Mouse (Mus musculus) 3T3-L1 (cell line): Measurements from ENCODE around the gene Jup.

Experiments used
- DNase-seq: peaks from one replicate; pipeline ENCODE4 v3.0.0-alpha.2; 2015; ENCODE audit warnings: low read depth, low spot score

The Jup gene

DNA sequence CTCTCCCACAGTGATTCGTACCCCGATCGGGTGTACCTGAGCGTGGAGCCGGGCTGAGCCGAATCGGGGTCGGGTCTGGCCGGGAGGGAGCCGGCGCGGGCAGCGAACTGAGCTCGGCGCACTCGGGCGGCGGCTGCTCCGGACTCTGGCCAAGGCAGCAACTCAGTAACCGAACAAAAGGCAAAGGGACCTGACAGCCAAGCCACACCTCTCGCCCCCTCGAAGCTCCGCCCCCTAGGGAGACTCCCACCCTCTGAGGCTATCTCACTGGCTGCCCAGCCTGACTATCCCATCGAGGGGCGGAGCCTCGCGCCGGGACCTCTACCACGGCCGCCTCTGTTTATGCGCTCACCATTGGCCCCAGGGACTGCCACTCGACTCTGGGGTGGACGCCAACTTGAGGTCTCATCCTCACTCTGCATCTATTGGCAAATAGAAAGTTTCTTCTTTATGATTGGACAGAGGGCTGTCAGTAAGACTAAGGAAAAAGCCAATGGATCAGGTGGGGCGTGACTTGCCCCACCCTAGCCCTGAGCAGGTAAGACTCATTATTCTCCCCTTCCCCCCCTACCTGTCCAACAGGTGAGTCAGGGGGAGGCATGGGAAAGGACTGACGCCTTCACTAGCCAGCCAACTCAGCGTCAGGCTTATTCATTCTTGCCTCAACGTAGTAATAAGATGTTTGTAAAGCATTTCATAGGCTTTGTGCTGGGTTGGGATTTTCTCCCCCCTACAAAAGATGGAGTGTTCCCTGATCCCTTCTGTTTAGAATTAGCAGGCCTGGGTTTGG is at the start of gene Jup:
Gene Jup, minus strand, starts transcription at position 164 of the 790 bp plus-strand sequence.
- DNase-seq: peak; percentile 99

DNA sequence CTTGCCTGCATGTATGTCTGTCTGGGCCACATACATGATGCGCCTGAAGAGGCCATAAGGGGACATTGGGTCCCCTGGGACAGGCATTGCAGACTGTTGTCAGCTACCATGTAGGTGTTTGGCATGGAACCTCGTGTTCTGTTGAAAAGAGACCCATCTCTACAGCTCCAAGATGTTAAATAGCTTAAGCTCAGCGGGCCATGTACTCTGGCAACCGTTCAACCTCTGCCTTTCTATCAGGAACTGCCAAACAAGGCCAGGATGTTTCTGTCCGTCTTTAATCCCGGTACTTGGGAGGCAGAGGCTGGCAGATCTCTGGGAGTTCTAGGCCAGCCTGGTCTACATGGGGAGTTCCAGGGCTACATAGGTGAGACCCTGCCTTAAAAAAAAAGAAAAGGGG is 45.1 kb upstream of the Jup start:
- DNase-seq: no peak

DNA sequence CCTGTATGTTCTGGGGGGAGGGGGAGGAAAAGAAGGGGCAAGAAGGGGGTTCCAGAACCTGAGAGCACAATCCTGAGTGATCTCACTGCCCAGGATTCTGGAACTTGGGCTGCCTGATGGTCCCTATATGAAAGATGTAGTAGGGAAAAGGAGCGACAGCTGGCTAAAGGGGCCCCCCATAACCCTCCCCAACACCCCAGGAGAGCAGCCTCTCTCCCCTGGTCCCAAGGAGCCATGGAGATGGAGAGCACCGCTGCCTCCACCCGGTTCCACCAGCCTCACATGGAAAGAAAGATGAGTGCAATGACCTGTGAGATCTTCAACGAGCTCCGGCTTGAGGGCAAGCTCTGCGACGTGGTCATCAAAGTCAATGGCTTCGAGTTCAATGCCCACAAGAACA is 44.2 kb upstream of the Jup start, which contains the start of the genes Nt5c3b and Klhl10:
Gene Nt5c3b, minus strand, starts transcription at position 12 of the 400 bp plus-strand sequence.
Gene Klhl10, plus strand, starts transcription at position 121 of the 400 bp plus-strand sequence.
- DNase-seq: no peak

DNA sequence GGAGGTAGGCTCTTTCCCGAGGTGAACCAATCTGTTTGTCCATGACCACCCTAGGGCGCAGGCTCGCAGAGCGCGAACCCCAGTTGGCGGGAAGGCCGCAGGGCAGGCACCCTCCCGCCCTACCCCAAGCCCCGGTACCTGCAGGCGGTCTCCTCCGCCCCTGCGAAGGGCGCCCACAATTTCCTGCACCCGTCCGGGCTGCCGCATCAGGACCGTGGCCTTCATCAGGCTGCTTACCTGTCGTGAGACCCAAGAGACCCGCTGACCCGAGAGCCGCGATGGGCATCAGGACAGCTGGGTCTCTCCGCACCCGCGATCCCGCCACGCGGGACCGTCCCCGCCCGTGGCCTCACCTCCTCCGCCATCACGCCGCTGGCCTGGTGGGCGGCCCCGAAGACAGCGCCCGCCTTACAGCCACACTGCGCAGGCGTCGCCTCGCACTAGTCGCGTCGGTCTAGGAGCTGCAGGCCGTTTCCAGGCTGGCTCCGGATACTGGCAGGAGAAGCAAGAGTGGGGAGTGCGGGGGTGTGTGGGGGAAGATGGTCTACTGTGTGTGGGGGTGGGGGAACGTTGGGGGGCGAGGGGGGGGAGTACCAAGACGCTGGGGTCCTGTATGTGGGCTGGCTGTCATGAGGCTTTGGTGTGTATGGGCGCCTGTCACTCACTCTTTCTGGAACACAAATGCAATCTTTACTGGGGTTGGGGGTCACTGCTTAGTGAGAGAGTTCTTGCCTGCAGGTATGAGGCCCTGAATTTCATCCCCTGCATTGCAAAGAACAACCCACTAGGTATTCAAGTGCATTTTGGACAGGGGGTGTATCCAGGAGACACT is 43.3 kb upstream of the Jup start:
- peak; percentile 79 for DNase-seq

DNA sequence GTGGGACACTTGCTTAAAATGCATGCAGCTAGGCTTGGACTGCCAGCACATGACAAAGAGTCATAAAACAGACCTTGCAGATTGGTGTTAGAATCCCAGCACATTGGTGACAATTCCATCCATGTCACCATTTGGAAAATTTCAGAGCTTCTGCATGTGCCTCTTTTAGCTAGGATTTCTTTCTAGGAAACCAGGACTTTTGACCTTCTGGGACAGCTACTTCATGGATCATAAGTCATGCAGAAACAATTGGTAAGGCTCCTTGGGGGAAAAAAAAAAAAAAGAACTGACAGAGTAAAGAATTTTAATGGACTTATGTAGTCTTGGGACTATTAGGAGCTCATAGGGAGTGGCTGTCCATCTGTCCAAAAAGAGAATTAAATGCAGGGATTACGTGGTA is 40.3 kb upstream of the Jup start:
- DNase-seq: no peak

DNA sequence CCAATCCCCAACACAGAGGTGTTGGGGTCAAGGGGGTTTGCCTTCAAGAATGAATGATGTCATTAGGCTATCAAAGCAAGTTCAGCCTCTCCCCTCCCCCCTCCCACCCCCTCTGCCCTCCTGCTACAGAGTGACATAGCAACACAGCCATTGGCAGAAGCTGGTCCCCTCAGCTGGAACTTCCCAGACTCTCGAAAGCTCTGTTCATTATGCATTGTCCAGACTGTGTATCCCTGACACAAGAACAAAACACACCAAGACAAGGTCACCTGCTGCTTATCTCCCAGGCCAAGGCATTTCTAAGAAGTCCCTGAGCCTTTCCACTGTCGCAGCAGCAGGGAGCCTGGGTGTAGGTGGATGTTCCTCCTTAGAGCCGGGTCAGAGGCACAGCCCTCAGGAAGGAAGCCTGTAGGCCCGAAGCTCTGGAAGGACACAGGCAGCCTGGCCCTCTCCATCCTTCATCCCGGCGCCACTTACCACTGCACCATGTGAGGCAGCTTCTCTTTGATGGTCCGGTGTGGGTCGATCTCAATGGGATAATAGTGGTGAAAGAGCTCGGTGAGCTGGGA is 38.2 kb upstream of the Jup start:
- no peak for DNase-seq

DNA sequence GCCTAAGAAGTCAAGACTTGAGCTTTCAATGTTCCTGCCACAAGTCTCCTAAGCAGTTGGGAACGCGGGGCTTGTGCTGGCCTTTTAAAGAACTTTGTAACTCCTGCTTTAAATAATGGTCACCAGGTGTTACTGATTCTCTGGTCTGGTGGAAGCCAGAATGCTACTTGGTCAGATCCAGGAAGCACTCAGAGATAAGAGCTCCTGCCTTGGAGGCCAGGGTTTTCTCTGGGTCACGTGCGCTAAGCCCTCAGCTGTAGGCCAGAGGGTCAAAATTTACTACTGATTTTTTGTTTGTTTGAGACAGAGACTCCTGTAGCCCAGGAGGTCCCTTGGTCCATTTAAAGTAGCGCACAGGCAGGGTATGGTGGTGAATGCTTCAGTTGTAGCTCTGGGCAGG is 34.4 kb upstream of the Jup start:
- no peak for DNase-seq

DNA sequence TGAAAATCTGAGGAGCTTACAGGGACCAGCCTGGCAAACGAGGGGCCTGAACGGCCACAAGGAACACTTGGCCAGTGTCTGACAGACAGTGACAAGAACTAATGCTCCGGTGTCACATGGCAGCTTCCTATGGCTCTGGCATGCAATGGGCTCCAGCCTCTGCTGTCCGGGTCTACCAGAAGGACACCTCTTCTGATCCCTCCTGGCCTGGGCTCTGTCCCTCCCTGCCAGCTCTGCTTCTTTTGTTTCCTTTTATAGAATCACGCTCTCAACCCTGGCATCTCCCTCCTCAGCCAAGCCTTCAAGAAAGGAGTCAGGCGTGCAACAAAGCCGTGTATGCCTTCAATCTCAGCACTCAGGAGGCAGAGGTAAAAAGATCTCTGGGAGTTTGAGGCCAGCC is 32.5 kb upstream of the Jup start:
- no peak for DNase-seq

DNA sequence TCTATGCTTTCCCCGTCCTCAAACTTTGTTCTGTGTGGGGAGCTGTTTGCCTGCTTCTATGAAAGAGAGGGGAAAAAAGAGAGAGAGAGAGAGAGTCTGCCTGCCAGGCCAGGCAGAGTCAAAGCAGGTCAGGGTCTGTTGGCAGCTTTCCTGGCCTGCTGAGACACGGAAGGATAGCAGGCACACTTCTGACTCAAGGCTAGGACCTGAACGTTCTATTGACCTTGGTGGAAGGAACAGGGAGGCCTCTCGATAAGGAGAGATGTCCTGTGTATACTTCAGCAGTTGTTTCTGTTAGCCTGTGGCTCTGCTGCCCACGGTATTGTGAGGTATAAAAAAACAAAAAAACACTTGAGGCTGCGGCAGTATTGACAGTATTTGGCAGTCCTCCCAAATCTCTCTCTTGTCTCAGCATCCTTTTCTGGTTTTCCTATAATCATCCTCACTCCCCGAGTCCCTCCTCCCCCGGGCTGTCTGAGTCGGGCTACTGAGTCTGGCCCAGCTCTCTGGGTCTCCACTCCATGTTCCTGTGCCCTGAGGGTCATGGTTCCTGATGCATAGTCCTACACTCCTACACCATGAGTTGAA is 31.1 kb upstream of the Jup start:
- peak; percentile 20 for DNase-seq

DNA sequence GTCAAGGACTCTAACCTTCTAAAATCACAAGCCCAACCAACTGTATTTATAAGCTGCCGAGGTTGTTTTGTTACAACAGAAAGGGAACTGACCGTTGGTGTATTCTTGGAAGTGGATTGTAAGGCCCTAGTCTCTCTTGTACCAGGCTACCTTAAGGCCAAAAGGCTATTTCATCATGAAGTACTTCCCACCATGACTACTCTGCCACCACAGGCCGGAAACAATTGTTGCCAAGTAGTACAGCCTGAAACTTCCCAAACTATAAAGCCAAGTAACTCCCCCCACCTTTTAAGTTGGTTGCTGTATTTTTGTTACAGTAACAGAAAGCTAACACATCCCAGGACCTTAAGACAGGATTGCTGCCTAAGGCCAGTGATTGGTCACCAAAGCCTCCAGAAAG is 29.3 kb upstream of the Jup start:
- DNase-seq: no peak

DNA sequence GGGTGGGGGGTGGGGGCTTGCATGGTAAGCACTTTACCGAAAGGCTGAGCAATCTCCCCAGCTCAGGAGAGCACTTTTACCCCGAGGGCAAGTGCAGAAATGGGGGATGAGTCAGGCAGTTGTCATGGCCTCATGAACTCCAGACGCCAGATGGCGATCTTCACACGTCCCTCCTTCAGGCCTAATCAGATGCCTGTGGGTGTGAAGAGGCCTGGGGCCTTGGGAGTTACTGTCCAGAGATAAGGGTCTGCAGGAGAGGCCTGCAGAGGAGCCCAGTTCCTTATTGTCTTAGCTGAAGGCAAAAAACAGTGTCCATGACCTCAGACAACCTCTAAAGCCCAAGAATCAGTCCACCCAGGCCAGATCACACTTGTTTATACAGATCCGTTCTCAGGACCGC is 28.3 kb upstream of the Jup start:
- DNase-seq: peak; percentile 96

DNA sequence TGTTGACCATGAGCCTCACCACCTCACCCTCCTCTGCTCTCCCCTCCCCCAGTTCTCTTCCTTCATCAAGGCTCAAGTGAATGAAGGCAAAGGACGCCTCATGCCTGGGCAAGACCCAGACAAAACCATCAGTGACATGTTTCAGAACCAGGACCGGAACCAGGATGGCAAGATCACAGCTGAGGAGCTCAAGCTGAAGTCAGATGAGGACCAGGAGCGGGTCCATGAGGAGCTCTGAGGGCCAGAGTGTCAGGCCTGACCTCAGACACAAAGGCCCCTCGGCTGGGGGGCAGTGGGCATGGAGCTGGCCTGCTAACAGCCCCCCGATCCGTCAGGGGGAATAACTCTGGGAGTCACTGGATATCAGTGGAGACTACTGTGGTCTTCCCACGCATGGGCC is 26.3 kb upstream of the Jup start:
- no peak for DNase-seq

DNA sequence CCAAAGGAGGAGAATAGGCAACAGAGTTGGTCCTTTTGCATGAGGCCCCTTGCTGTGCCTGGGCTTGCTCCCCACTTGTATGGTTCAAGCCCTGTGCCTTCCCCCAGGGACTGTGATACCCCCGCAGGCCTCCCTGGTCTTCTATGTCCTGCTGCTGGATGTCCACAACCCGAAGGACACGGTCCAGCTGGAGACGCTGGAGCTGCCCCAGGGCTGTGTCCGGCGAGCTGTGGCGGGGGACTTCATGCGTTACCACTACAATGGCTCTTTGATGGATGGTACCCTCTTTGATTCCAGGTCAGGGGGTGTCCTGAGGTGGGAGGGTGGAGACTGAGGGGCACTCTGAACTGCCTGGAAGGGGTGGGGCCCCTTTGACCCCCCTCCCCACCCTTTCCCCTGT is 24.0 kb upstream of the Jup start:
- DNase-seq: no peak

DNA sequence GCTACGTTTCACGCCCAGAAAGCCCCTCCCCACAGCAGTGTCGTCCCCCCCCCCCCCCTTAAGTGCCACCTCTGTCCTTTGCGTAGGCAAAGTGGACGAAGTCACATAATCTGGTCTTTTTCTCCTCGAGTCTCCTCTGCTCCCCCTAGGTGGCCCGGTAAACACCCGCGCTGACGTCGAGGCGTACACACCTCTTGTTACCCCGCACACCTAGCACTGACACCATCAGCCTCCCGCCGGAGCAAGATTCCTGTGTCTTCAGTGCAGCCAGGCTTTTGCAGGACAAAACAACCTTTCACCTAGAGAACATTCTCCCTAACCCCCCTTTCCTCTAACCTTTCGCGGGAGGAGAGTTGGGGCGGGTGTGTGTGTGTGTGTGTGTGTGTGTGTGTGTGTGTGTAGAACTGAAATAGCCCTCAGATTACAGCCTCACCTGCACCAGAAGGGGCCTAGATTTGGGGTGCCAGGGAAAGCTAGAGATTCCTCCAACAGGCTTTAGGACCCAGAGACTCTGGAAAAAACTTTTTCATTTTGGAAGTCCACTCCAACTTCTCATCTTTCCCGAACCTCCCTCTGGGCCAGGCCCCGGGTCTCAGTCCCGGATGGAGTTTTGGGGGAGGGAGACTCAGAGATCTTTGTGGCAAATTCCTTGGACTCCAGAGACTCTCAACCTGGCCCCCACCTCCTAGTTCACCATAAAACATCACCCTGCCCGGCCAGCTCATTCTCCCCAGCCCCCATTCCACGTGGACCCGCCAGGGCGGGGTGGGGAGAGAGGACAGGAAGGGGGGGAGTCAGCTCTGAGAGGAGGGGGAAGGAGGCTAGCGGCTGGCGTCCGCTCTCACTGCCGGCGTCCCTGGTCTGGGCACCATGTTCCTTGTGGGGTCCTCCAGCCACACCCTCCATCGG is 17.6 kb upstream of the Jup start, which contains the start of gene Fkbp10:
Gene Fkbp10, plus strand, starts transcription at position 784 of the 909 bp plus-strand sequence.
- DNase-seq: peak; percentile 87

DNA sequence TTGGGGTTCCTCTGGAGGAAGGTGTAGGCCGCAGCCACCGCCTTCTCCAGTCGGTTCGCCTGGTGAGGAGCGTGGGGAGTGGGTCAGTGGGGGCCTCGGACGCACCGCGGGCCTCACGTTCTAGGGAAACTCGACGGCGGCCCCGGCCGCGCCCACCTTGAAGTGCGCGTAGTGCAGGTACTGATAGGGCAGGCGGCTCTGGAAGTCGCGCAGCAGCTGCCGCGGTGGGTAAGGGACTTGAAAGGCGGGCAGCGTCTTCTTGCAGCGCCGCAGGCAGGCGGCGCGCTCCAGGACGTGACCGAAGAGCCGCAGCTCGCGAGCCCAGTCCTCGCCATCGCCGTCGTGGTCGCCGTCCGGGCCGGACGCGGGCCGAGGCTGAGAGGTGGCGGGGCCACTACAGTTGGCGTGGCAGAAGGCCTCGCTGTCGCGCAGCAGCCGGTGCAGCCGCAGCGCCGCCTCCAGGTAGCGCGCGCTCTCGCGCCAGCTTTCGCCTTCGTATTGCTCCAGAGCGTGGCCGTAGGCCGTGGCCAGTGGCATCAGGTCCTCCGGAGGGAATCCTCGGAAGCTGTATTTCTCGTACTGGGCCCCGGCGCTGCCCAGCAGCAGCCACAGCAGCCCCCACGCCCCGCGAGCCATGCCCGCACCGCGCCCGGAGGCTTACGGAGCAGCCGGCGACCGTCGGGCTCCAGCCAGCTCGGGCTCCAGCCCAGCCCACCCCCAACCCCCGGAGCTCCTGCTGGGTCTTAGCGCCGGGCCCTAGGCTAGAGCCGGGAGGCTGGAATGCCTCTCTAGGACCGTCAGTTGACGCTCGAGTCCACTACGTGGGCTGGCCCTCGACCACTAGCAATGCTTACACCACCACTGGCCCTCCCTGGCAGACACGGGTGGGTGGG is 16.7 kb upstream of the Jup start, which contains the start of gene P3h4:
Gene P3h4, minus strand, starts transcription at position 816 of the 893 bp plus-strand sequence.
- peak; percentile 96 for DNase-seq

DNA sequence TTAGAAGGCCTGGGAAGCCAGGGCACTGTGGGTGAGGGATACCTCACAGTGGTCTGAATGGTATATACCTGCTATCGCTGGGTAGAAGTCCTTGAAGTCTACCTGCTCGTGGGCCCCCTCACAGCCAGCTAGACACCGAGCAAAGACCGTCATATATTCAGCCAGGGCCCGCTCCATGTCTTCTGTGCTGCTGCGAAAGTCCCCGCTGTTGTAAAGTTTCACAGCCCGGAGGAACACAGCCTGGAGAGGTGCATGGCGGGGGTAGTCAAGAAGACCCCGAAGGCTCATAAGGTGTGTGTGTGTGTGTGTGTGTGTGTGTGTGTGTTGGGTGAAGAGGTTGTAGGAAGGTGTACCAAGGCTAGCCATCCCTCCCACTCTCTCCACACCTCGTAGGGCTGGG is 16.0 kb upstream of the Jup start:
- DNase-seq: no peak

DNA sequence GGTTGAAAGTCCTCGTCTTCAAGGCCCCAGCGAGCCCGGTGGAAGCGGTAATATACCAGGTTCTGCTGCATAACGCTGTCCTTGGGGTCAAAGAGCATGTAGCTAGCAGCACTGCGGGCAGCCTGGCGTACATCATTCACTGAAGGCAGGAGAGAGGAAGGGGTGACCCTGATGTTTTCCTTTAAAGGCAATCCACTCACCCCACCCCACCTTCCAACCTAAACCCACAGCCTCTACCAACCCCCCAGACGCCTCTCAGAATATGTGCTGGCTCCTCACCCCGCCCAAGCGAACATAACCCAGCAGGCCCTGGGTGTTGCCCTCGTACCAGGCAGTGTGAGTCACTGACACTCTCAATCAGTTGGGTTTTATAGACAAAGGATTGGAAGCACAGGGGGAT is 14.2 kb upstream of the Jup start:
- DNase-seq: peak; percentile 63

DNA sequence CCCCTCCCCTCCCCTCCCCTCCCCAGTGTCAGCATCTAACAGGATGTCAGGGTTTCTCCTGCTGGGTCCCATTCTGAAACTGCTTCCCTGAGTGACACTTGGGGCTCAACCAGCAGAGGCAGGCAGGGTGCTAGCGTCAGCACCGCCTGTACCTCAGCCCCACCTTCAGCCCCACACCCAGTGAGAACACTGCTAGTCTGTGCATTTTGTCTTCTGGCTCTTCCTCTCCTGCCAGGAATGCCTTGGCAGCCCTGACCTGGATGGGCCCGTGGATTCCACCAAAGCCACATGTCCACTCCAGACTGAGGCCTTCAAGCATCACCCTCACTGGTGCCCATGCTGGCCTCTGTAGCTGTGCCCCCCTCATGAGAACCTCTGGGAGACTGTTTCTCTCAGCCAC is 12.1 kb upstream of the Jup start:
- no peak for DNase-seq

DNA sequence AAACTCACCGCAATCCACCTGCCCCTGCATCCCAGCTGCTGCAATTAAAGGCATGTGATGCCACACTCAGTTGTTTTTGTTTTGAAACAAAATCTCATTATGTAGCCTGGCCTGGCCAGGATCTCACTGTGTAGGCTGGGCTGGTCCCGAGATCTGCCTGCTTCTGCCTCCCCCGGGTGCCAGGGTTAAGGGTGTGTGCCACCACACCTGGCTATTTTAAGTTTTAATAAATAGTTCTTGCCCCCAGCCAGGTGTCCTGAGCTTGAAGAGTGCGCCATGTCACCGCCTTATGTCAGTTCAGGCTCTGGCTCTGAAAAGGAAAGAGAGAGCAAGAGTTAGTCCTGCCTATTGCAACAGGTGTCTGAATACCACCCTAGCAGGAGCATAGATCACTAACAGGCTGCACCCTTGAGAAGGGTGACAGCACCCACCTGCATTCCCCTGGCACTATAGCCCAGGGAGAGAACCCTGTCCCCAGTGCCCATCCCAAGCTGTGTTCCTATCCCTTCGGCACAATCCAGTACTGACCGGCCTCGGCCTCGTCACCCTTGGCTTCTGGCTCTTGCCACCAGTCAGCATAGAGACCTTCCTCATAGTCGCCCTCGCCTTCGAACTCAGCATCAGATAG is 11.4 kb upstream of the Jup start:
- DNase-seq: no peak
